Mouse (Mus musculus) thymus, adult 2 months (tissue): ENCODE data around the gene Afap1.

Experiments used
- CTCF ChIP-seq: fragments of 200-500 bp; IDR thresholded peaks from 2 replicates; pipeline ENCODE4 v1.5.1; 2012; ENCODE audit warnings: mild to moderate bottlenecking, control low read depth, low read length, moderate library complexity, borderline replicate concordance; ENCODE audit not compliant: control insufficient read depth, poor library complexity, insufficient read depth; ENCODE audit errors: extremely low read depth
- POLR2A ChIP-seq: fragments of 200-500 bp; IDR thresholded peaks from 2 replicates; pipeline ENCODE4 v1.6.1; 2012; ENCODE audit warnings: mild to moderate bottlenecking, low read length, control low read depth, moderate library complexity; ENCODE audit not compliant: control insufficient read depth, poor library complexity, insufficient read depth; ENCODE audit errors: extremely low read depth

- TF ChIP-seq POLR2A (no peak), CTCF (no peak)
Observed at GRCm38 (mm10) chr5:35956268-35956667, 63.1 kb downstream of the Afap1 start.
